Mouse (Mus musculus) 3T3-L1 (cell line): ENCODE results near the gene Mdm1.
"Not testable (repeated sequence)": the region's sequence is repeated elsewhere in the genome, so short reads cannot be mapped to it uniquely, and the experiment has no call there.

Source experiments
- DNase-seq: peaks from one replicate; pipeline ENCODE4 v3.0.0-alpha.2; 2015; ENCODE audit warnings: low read depth, low spot score

Mdm1 gene

GRCm38 (mm10) chr10:118215719-118216393 is 74.2 kb downstream of the Mdm1 start:
- DNase-seq = not testable (repeated sequence)
